Mouse (Mus musculus) retina, postnatal 7 days (tissue): ENCODE data around the gene Lrp11.
"Not testable (repeated sequence)": the region's sequence is repeated elsewhere in the genome, so short reads cannot be mapped to it uniquely, and the experiment has no call there.

Experiments
- DNase-seq: peaks from one replicate; pipeline ENCODE4 v3.0.0-alpha.2; 2012; ENCODE audit warnings: low read depth, low spot score

Gene Lrp11

DNA sequence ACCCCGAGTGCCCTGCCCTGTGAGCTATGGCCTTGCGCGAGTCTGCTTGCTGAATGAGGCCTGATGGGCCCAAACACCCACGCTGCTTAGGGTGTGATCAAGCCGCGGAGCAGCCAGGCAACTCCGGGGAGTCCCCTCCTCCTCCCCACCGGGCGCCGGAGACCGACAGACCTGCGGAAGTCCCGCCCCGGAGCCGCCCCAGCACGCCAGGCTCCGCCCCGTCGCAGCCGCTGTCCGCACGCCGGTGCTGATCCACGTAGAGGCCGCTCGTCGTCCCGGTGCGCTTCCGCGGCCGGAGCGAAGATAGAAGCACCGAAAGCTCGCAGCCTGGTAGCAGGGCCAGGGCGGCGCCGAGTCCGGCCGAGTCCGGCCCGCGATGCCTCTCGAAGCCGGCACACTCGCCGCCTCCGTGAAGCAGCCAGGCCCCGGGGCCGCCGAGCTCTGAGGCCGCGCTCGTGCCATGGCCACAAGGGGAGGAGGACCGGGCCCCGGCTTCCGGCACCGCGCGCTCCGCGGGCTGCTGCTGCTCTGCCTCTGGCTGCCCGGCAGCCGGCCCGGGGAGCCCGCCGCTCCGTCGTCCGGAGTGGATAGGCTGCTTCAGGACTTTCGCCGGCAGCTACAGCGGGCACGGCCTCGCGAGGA, at the start of gene Lrp11:
Lrp11 (plus strand) TSS at position 209 of the 642 bp plus-strand sequence.
- DNase-seq: peak; percentile 70

DNA sequence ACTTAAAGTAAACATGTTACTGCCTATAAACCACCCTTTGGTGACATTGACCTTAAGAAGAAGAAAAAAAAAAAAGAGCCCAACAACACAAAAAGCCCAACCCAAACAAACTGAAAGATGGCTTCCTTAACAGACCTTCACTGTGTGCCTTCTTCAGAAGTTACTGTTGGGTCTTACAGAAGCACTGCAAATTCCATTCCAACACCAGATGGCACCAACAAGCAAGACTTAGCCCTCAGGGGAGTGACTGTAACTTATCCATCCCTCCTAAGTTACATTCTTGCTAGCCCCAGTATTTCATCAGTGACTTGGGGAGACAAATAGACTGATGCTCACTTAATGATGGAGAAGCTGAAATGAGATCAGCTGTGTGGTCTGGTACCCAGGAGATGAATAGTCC, 11.6 kb upstream of the Lrp11 start:
- no peak for DNase-seq

- DNase-seq: no peak
Measured at GRCm38 (mm10) chr10:7581401-7581800, 8.2 kb upstream of the Lrp11 start.

GRCm38 (mm10) chr10:7582157-7582890, 7.3 kb upstream of the Lrp11 start:
- DNase-seq: no peak

DNA sequence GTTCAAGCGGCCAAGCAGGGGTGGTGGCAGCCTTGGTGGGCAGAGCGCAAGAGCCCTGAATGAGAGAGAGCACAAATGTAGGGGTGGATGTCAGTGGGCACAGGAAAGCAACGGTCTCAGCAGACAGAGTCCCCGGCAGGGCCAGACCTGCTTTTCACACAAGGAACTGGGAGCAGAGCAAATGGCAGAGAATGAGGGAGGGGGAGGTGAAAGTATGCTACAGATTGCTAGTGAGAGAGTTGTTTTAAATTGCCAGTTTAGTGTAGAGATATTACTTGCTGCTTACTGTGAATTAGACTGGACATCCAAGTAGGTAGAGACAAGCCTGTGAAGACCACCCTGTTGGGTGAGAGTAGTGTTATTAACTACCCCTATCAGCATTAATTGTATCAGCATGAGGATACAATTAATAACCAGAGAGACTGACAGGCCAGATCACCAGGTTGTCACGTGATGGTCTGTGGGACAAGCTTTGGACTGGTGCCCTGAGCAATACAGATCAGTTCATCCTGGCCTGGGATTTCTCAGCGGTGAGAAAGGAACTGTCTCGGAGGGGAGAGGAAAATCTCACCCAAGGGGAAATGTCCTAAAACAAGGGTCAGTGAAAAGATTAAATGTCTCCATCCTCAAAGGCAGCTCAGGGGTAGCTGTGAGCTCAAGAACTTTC, 6.6 kb upstream of the Lrp11 start:
- DNase-seq: no peak

GRCm38 (mm10) chr10:7586771-7587170, 2.8 kb upstream of the Lrp11 start:
- no peak for DNase-seq

DNA sequence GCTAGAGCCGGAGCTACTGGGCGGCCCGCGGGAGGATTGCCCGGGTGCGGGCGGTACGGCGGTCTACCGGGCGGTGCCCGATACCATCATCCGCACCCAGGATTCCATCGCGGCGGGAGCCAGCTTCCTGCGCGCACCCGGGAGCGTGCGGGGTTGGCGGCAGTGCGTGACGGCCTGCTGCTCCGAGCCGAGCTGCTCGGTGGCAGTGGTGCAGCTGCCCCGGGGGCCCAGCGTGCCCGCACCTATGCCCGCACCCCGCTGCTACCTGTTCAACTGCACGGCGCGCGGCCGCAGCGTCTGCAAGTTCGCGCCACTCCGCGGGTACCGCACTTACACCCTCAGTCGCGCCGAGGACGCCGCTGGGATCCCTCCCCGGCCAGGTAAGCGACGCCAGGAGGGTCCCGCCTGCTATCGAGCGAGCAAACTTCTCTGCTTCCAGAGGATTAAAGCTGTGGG, 662 bp downstream of the Lrp11 start:
- no peak for DNase-seq

DNA sequence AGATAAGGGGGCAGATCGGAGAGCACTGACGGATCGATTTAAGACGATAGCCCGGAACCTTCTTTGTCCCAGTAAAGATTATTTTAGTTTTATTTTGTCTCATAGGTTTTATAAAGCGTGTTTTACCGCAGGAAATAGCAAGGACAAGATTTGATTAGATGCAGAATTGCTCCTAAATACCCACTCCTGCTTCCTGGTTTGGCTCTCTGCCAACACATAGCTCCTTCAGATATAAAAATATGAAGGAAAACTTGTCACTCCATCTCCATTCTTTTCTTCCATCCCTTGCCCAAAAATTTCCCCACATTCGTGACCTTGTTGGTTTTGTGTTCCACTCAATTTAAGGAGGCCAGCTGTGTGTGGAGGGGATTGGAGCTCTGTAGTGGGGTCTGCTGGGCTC, 1.2 kb downstream of the Lrp11 start:
- DNase-seq: no peak

GRCm38 (mm10) chr10:7594797-7595196, 5.2 kb downstream of the Lrp11 start:
- DNase-seq: no peak

DNA sequence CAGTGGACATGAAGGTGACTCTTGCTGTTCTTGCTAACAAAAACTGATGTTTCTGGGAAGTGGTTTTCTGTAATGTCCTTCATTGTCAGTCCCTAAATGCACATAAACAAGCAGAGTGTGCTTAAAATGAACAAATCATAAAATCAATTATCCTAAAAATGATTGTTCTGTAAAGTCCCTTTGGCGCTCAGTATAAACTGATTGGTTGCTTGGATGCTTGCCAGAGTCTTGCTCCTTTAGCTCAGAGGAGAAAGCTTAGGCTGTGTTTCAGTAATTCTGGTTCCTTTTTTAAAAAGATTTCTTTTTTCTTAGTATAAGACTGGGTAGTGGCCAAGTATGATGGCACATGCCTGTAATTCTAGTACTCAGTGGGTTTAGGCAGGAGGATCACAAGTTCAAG, 6.7 kb downstream of the Lrp11 start:
- no peak for DNase-seq

GRCm38 (mm10) chr10:7598177-7598576, 8.6 kb downstream of the Lrp11 start:
- DNase-seq: no peak

GRCm38 (mm10) chr10:7600647-7601046, 11.0 kb downstream of the Lrp11 start:
- DNase-seq: peak; percentile 49

DNA sequence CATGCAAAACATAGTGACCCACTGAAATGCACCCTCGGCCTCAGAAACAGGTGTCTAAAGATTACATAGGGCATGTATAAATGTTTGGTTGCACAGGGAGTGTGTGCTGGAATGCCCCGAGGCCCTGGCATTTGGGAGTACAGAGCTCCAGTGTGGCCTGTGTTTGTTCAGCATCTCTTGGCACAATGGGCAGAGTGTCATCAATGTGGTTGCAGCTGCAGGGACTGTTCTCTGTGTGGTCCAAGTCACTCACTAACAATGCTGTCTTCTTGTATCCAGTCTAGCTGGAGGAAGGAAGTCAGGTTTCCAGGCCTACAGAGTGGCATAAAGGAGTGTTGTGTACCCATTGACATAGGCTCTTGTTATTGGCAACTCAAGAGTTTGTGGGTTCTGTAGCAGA, 15.6 kb downstream of the Lrp11 start:
- no peak for DNase-seq

DNA sequence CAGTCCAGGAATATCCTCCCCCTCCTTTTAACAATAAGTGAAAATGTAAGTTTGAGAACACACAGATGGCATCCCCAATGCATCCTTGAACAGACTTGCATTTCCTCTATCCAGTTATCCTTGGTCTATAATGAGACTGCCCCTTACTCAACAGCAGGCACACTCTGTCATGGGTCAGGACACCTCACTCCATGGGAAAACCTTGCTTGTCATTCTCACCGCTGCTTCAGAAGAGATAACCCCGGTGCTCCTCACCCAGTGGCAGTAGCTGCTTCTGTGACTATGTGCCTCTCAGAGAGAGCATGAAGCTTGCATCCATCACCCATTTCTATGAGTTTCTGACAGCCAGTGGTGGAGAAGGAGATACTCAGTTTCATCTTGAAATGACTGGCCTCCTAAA, 16.8 kb downstream of the Lrp11 start:
- no peak for DNase-seq

DNA sequence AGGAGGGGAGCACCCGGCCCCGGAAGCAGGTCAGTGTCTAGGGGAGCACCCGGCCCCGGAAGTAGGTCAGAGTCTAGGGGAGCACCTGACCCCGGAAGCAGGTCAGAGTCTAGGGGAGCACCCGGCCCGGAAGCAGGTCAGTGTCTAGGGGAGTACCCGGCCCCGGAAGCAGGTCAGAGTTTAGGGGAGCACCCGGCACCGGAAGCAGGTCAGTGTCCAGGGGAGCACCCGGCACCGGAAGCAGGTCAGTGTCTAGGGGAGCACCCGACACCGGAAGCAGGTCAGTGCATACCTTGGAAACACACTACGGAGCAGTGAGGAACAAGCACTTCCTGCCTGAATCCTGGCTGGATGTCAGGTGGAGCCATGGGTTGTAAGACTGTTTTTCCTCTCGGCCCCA, 19.0 kb downstream of the Lrp11 start:
- DNase-seq: no peak

GRCm38 (mm10) chr10:7611647-7612046, 22.0 kb downstream of the Lrp11 start:
- DNase-seq: no peak

- DNase-seq: not testable (repeated sequence)
Measured at GRCm38 (mm10) chr10:7612210-7612609, 22.6 kb downstream of the Lrp11 start.

DNA sequence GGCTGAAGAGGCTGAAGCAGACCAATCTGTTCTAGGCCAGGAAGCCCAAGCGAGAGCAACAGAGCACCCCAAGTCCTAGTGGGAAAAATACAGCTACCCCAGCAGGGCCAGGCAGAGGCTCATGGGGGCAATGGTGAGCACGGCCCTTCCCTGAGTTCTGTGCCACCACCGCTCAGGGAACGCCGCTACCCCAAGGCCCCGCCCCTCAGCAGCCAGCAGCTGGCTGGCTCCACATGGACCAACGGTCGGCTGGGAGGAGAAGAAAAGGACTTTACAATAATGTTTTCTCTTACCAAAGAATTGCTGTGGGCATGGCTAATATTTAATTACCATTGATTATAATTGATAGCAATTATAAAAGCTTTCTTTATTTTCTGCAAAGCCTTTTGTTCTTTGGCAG, 25.2 kb downstream of the Lrp11 start:
- no peak for DNase-seq

DNA sequence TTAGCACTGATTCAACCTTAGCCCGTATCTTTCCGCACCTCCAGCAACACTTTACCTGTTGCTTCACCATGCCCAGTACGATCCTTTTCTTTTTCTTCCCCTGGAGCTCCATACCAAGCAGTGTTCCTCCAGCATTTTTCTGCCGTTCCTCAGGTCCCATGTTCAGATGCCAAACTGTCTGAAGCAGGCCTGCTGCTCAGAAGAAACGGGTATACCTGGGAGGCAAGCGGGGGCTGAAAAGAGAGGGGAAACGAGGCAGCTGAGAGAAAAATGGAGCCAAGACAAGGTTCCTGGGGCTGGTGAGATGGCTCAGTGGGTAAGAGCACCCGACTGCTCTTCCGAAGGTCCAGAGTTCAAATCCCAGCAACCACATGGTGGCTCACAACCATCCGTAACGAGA, 27.5 kb downstream of the Lrp11 start:
- DNase-seq: not testable (repeated sequence)

- not testable (repeated sequence) for DNase-seq
Measured at GRCm38 (mm10) chr10:7617556-7617955, 28.0 kb downstream of the Lrp11 start.

DNA sequence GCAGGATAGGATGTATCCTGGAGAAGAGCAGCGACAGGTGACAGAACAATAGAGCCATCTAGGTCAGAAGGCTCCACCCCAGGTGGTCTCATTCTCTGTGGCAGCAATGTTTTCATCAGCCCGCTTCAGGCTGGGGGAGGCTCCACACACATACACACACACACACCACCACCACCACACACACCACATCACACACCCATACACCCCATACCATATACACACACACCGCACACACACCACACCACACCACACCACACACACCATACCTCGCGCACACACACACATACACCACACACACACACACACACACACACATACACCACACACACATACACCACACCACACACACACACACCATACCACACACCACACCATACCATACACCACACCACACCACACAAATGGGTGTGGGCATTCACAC, 30.2 kb downstream of the Lrp11 start:
- DNase-seq: no peak

DNA sequence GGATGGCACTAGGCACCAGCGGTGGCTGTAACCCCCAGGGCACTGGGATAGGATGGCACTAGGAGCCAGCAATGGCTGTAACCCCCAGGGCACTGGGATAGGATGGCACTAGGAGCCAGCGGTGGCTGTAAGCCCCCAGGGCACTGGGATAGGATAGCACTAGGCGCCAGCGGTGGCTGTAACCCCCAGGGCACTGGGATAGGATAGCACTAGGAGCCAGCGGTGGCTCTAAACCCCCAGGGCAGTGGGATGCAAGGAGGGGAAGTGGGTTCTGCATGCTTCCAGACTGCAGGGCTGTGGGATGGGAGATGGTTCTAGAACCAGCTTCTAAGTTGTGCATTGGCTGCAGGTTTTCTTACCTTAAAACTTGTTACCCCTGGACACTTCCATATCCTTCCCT, 31.1 kb downstream of the Lrp11 start:
- no peak for DNase-seq

DNA sequence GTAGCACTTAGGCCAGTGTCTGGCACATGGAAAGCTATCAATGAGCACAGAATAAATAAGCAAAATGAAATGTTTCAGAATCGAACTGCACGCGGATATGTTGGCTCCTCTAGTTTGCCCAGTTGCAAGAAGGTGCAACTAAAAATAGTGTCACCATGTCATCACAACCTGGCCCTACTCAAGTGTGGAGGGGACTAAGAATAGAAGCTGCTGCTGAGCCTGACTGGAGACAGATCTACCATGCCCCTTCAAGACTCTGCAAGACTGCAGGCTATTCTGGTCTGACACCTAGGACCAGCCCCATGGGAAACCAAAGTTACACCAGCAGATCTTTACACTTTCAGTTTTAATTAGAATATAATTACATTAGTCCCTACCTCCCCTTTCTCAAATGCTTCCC, 32.8 kb downstream of the Lrp11 start:
- DNase-seq: no peak
